Mouse (Mus musculus) lung, postnatal 14 days (tissue): Measurements from ENCODE around the gene Rbp3.

Source experiments
- DNase-seq: peaks from one replicate; pipeline ENCODE4 v3.0.0; 2021

The Rbp3 gene

GRCm38 (mm10) chr14:33977748-33978147 is 23.9 kb downstream of the Rbp3 start:
- no peak for DNase-seq

DNA sequence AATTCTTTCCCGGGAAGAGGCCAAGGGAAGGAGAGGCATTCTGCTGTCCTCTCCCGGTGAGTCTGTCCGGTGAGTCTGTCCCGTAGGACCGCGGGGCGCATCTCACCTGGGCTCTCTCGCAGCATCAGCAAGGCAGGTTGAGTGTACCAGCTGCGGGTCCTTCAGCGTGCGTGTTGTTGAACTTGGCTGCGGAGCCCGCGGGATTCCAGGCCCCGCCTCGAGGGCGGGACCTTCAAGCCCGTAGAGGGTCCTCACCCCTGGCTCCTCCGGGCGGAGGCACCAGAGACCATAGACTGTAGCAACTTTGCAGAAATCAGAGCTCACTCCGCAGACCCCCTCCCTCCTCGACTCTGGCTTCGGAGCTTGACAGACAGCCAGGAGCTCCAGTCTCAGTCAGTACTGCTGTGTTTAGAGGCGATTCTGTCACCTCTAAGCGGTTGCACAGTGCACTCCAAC is 24.8 kb downstream of the Rbp3 start, which contains the start of gene Zfp488:
Gene Zfp488 (minus strand): TSS at position 161 of the 456 bp plus-strand sequence.
- DNase-seq = no peak

- DNase-seq = no peak
These were observed 35.4 kb downstream of the Rbp3 start for GRCm38 (mm10) chr14:33989201-33989600.

GRCm38 (mm10) chr14:33991971-33992370 is 38.2 kb downstream of the Rbp3 start:
- DNase-seq = no peak

DNA sequence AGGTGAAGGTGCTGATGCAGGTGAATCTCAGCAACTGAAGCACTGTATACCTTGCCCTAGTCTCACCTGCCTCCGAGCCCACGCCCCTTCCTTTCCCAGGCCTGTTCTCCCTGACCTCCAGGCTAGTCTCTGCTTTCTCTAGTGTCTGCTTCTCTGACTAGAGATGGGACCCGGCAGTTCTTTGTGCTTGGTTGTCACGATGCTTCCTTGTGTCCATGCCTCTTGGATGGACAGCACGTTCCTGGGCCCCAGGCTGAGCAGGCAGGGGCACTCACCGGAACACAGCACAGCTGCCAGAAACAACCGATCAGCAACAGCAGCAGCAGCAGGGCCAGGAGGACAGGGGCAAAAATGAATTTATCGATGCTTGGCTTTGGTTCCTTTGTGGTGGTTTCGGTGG is 39.2 kb downstream of the Rbp3 start:
- DNase-seq = no peak

DNA sequence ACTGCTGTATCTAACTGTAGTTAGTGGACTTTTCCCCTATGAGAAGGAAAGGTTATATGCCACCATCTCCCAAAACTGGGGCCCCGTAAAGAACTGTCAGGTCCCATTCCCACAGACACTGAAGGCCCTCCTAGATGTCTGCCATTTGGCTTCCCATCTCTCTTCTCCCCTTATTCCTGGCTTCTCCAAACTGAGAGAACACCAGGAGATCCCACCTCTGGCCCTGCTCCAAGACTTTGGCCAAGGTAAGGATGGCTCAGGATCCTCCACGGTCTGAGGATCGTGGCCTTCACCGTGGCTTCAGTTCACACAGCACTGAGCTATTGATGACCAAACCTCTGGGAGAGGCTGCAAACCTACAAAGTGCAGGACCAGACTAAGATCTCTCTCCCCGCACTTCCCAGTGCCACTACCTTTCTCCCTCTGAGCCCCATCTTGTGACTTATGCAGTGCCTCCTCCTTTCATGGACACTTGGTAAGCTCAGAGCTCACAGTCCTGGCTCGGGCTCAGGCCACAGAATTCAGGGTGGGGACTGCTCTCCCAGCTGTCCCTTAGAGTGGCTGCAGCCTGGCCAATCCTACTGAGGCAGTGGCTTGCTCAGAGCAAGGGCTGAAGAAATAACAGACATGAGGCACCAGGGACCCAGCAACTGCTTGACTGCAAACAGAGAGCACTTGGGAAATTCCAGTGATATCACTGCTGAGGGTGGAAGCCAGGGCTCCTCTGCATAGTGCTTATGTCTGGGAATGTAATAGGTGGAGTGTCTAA is 39.9 kb downstream of the Rbp3 start:
- DNase-seq = no peak

- DNase-seq = no peak
These were observed 43.6 kb downstream of the Rbp3 start for GRCm38 (mm10) chr14:33997427-33997826.

DNA sequence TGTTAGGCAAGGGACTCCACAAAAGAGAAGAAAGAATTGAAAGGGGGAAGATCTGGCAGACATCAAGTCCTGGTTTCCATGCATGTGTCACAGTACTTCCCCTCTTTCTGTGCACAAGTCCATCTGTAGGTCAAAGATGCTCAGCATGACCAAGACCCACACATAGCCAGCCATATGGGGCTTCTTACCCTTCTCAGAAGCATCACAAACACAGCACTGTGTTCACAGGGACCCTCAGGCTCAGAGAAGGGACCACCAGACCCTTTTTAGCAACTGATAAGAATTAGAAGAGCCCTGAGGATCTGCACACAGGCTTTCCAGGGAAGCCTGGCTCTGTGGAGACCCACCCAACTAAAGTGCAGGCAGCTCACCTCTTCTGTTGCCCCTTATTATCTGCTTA is 46.3 kb downstream of the Rbp3 start:
- no peak for DNase-seq

DNA sequence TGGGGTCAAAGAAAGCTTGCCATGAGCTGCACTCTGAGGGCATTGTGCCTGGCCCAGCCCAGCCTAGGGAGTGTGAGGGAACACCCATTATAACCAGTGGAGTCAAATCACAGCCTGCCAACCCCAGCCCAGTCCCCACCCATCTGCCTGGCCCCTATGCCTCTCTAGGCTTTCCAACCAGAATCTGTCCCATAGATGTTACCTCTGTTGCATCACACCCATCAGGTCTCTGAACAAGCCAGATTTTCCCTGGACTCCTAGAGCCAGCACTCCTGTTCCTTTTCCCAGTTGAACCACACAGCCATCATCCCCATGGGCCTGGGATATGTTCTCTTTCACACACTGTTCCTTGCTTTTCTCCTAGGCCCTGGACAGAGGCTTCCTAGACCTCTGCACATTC is 47.6 kb downstream of the Rbp3 start:
- no peak for DNase-seq

- no peak for DNase-seq
These were observed 48.6 kb downstream of the Rbp3 start for GRCm38 (mm10) chr14:34002358-34002757.
